Mouse (Mus musculus): Measurements from ENCODE around the gene Pim3.

- no peak for TF ChIP-seq POLR2A (IDR thresholded peaks at IDR 0.05; ENCODE audit: extremely low read depth, insufficient read depth, low read length)
- TF ChIP-seq CTCF (IDR thresholded peaks at IDR 0.05; ENCODE audit: low read depth, low read length): no peak
Measured at GRCm38 (mm10) chr15:88853106-88853505, 8.9 kb upstream of the Pim3 start.
